Mouse (Mus musculus) limb, embryonic 11.5 days (tissue): Measurements from ENCODE around the gene Gm21897. TPM values are rescaled to one million over a fixed set of nuclear protein-coding genes. Genes with fewer than 3 reads are reported as not detected.
"Not testable (repeated sequence)": the region's sequence is repeated elsewhere in the genome, so short reads cannot be mapped to it uniquely, and the experiment has no call there.

ENCODE experiments used
- ATAC-seq: fragments of 200-750 bp; cut with Nextera tagmentation; 2 replicates; pipeline ENCODE4 v1.8.0; 2017; ENCODE audit warnings: low read depth; ENCODE audit not compliant: insufficient number of reproducible peaks, low FRiP score, low TSS enrichment
- DNase-seq: peaks from one replicate; pipeline ENCODE4 v3.0.0-alpha.2; 2015; ENCODE audit warnings: low spot score
- H3K27ac ChIP-seq: fragments of 300-500 bp; sonication (generic); replicated peaks from 2 replicates; pipeline ENCODE4 v1.5.1; 2014; ENCODE audit warnings: low read depth, mild to moderate bottlenecking, low read length
- H3K27me3 ChIP-seq: fragments of 300-500 bp; sonication (generic); 2 replicates; pipeline ENCODE4 v1.6.1; 2014; ENCODE audit warnings: mild to moderate bottlenecking, low read length, mixed read lengths; ENCODE audit not compliant: control insufficient read depth, insufficient read depth
- H3K36me3 ChIP-seq: fragments of 300-500 bp; sonication (generic); 2 replicates; pipeline ENCODE4 v1.6.1; 2014; ENCODE audit warnings: mild to moderate bottlenecking, low read length, moderate library complexity, mixed read lengths; ENCODE audit not compliant: control insufficient read depth, insufficient read depth
- H3K4me1 ChIP-seq: fragments of 300-500 bp; sonication (generic); 2 replicates; pipeline ENCODE4 v1.6.1; 2014; ENCODE audit warnings: low read length, mixed read lengths; ENCODE audit not compliant: control insufficient read depth, insufficient read depth
- H3K4me2 ChIP-seq: fragments of 300-500 bp; sonication (generic); 2 replicates; pipeline ENCODE4 v1.6.1; 2014; ENCODE audit warnings: low read depth, mild to moderate bottlenecking, moderate library complexity; ENCODE audit not compliant: severe bottlenecking
- H3K4me3 ChIP-seq: fragments of 300-500 bp; sonication (generic); 2 replicates; pipeline ENCODE4 v1.5.1; 2014; ENCODE audit warnings: low read depth, low read length
- H3K9ac ChIP-seq: fragments of 300-500 bp; sonication (generic); 2 replicates; pipeline ENCODE4 v1.6.1; 2014; ENCODE audit warnings: mild to moderate bottlenecking, low read length
- H3K9me3 ChIP-seq: fragments of 300-500 bp; sonication (generic); 2 replicates; pipeline ENCODE4 v1.6.1; 2016; ENCODE audit warnings: low read length; ENCODE audit not compliant: control insufficient read depth
- WGBS: fragments of 180-500 bp; shearing (Covaris S2); extraction: QIAGEN DNeasy Blood & Tissue Kit; methylation state at CpG from one replicate; pipeline ENCODE4 v1.1.7; 2014; 5-methylcytosine and 5-hydroxymethylcytosine counted together
- polyA plus RNA-seq: library from polyadenylated mRNA; unstranded; fragments of >200 nt; fragmentation: Nextera tagmentation; extraction: Ambion mirVana; gene quantifications from 2 replicates; pipeline ENCODE4 v1.2.1, GENCODE M21; 2014

Gene Gm21897
- polyA plus RNA-seq: not detected in 2 replicates

- not testable (repeated sequence) for H3K9ac ChIP-seq, ATAC-seq, H3K27me3 ChIP-seq, DNase-seq, H3K36me3 ChIP-seq, H3K4me3 ChIP-seq, H3K9me3 ChIP-seq, H3K4me2 ChIP-seq, H3K27ac ChIP-seq, H3K4me1 ChIP-seq
- WGBS: no CpG with 5 or more reads among the region's 4 CpGs
Observed at GRCm38 (mm10) chr16:15317158-15317557, at the start of gene Gm21897. TSS of gene Gm21897 (plus strand) at chr16:15317458.

- no peaks in the 10 kb centered on the region for H3K36me3 ChIP-seq
- H3K4me2 ChIP-seq: no peak overlapping the region
- no peaks in the 10 kb centered on the region for H3K9me3 ChIP-seq
- no peak overlapping the region for H3K4me3 ChIP-seq
- no peak overlapping the region for H3K9ac ChIP-seq
- no peak overlapping the region for H3K27ac ChIP-seq
- 79% methylated on average over 1 of the region's 1 CpGs for WGBS
- no peaks in the 10 kb centered on the region for H3K27me3 ChIP-seq
- DNase-seq: peak; percentile 12
- H3K4me1 ChIP-seq: no peaks in the 10 kb centered on the region
- no peak for ATAC-seq
Observed at GRCm38 (mm10) chr16:15272291-15272690, 45.0 kb upstream of the Gm21897 start.

- DNase-seq (no peak), ATAC-seq (no peak)
- Histone ChIP-seq H3K27me3 (no peaks in the 10 kb centered on the region), H3K4me3 (no peak overlapping the region), H3K4me1 (no peaks in the 10 kb centered on the region), H3K36me3 (no peaks in the 10 kb centered on the region), H3K9ac (no peak overlapping the region), H3K27ac (no peak overlapping the region), H3K4me2 (no peak overlapping the region), H3K9me3 (no peaks in the 10 kb centered on the region)
Observed at GRCm38 (mm10) chr16:15277461-15277860, 39.8 kb upstream of the Gm21897 start.

GRCm38 (mm10) chr16:15293041-15293440, 24.2 kb upstream of the Gm21897 start:
- DNase-seq (no peak), ATAC-seq (no peak)
- WGBS: 77% methylated on average over 3 of the region's 3 CpGs
- H3K4me2 ChIP-seq: no peak overlapping the region
- H3K27me3 ChIP-seq: no peaks in the 10 kb centered on the region
- no peak overlapping the region for H3K9ac ChIP-seq
- H3K36me3 ChIP-seq: no peaks in the 10 kb centered on the region
- peaks cover 5% of the 10 kb centered on the region for H3K4me1 ChIP-seq
- no peaks in the 10 kb centered on the region for H3K9me3 ChIP-seq
- H3K27ac ChIP-seq: no peak overlapping the region
- H3K4me3 ChIP-seq: no peak overlapping the region

GRCm38 (mm10) chr16:15294289-15294688, 23.0 kb upstream of the Gm21897 start:
- H3K27me3 ChIP-seq: no peaks in the 10 kb centered on the region
- 64% methylated on average over 1 of the region's 1 CpGs for WGBS

GRCm38 (mm10) chr16:15294911-15295659, 22.2 kb upstream of the Gm21897 start:
- no peak overlapping the region for H3K4me2 ChIP-seq
- DNase-seq: peak; percentile 71

More at GRCm38 (mm10) chr16:15294289-15294688, 23.0 kb upstream of the Gm21897 start:
- ATAC-seq: no peak
- Histone ChIP-seq H3K27ac (peak overlapping the region; percentile 70; the same call in 1 of the 2 replicates), H3K36me3 (no peaks in the 10 kb centered on the region), H3K4me2 (no peak overlapping the region), H3K4me1 (peaks cover 5% of the 10 kb centered on the region), H3K4me3 (no peak overlapping the region), H3K9me3 (no peaks in the 10 kb centered on the region), H3K9ac (no peak overlapping the region)
- no peak for DNase-seq

GRCm38 (mm10) chr16:15334526-15334925, 17.3 kb downstream of the Gm21897 start:
- H3K36me3 ChIP-seq: no peaks in the 10 kb centered on the region
- no peaks in the 10 kb centered on the region for H3K4me1 ChIP-seq
- no peaks in the 10 kb centered on the region for H3K27me3 ChIP-seq
- no peak overlapping the region for H3K9ac ChIP-seq
- DNase-seq (no peak), ATAC-seq (no peak)
- no peak overlapping the region for H3K4me2 ChIP-seq
- H3K27ac ChIP-seq: no peak overlapping the region
- H3K4me3 ChIP-seq: no peak overlapping the region
- H3K9me3 ChIP-seq: no peaks in the 10 kb centered on the region

More at GRCm38 (mm10) chr16:15294911-15295659, 22.2 kb upstream of the Gm21897 start:
- H3K9ac ChIP-seq: no peak overlapping the region
- H3K4me1 ChIP-seq: peaks cover 5% of the 10 kb centered on the region
- H3K27ac ChIP-seq: peak overlapping the region; percentile 70
- no peak overlapping the region for H3K4me3 ChIP-seq
- H3K36me3 ChIP-seq: no peaks in the 10 kb centered on the region
- ATAC-seq: peak; percentile 90
- 10% methylated on average over 8 of the region's 8 CpGs for WGBS
- no peaks in the 10 kb centered on the region for H3K9me3 ChIP-seq
- H3K27me3 ChIP-seq: no peaks in the 10 kb centered on the region

- H3K36me3 ChIP-seq: no peaks in the 10 kb centered on the region
- no peaks in the 10 kb centered on the region for H3K9me3 ChIP-seq
- no peak overlapping the region for H3K4me3 ChIP-seq
- H3K9ac ChIP-seq: no peak overlapping the region
- H3K4me2 ChIP-seq: no peak overlapping the region
- 91% methylated on average over 4 of the region's 4 CpGs for WGBS
- H3K4me1 ChIP-seq: no peaks in the 10 kb centered on the region
- no peak for ATAC-seq
- no peak for DNase-seq
- H3K27me3 ChIP-seq: no peaks in the 10 kb centered on the region
- H3K27ac ChIP-seq: no peak overlapping the region
Observed at GRCm38 (mm10) chr16:15339051-15339450, 21.8 kb downstream of the Gm21897 start.

- 73% methylated on average over 1 of the region's 1 CpGs for WGBS
- ATAC-seq: no peak
Observed at GRCm38 (mm10) chr16:15346045-15346444, 28.8 kb downstream of the Gm21897 start.

More at GRCm38 (mm10) chr16:15346045-15346444, 28.8 kb downstream of the Gm21897 start:
- Histone ChIP-seq H3K9ac (no peak overlapping the region), H3K27me3 (no peaks in the 10 kb centered on the region), H3K4me2 (no peak overlapping the region), H3K36me3 (no peaks in the 10 kb centered on the region), H3K4me1 (no peaks in the 10 kb centered on the region), H3K9me3 (no peaks in the 10 kb centered on the region), H3K27ac (no peak overlapping the region), H3K4me3 (no peak overlapping the region)
- DNase-seq: no peak
